Mouse (Mus musculus) liver, adult 2 months (tissue): ENCODE results near the gene Gatd1. TPM values are rescaled to one million over a fixed set of nuclear protein-coding genes. Genes with fewer than 3 reads are reported as not detected.
A peak's percentile ranks its signal among the peaks of the same experiment; 100 is the strongest.

Experiments
- DNase-seq: peaks from one replicate; pipeline ENCODE4 v3.0.0-alpha.2; 2011; ENCODE audit warnings: low read depth, low spot score; ENCODE audit errors: extremely low read depth
- H3K27ac ChIP-seq: fragments of 200-500 bp; replicated peaks from 2 replicates; pipeline ENCODE4 v1.5.1; 2012; ENCODE audit warnings: low read depth, mild to moderate bottlenecking, control low read depth, inconsistent platforms, low read length; ENCODE audit not compliant: insufficient read depth
- H3K27me3 ChIP-seq: fragments of 200-500 bp; 2 replicates; pipeline ENCODE4 v1.6.1; 2012; ENCODE audit warnings: mild to moderate bottlenecking, moderate library complexity, low read length, inconsistent platforms; ENCODE audit not compliant: control insufficient read depth, insufficient read depth
- H3K36me3 ChIP-seq: fragments of 200-500 bp; 2 replicates; pipeline ENCODE4 v1.6.1; 2012; ENCODE audit warnings: low read length, inconsistent platforms; ENCODE audit not compliant: control insufficient read depth, insufficient read depth
- H3K4me1 ChIP-seq: fragments of 200-500 bp; 2 replicates; pipeline ENCODE4 v1.6.1; 2011; ENCODE audit warnings: low read length; ENCODE audit not compliant: control insufficient read depth, insufficient read depth
- H3K4me3 ChIP-seq: fragments of 200-500 bp; 2 replicates; pipeline ENCODE4 v1.5.1; 2011; ENCODE audit warnings: low read depth, mild to moderate bottlenecking, control low read depth, low read length, moderate library complexity; ENCODE audit not compliant: insufficient read depth
- H3K79me2 ChIP-seq: fragments of 200-500 bp; 2 replicates; pipeline ENCODE4 v1.6.1; 2012; ENCODE audit warnings: inconsistent platforms, mild to moderate bottlenecking, low read length, moderate library complexity; ENCODE audit not compliant: control insufficient read depth, insufficient read depth
- H3K9ac ChIP-seq: fragments of 200-500 bp; 2 replicates; pipeline ENCODE4 v1.6.1; 2012; ENCODE audit warnings: low read depth, mild to moderate bottlenecking, control low read depth, inconsistent platforms, low read length
- CTCF ChIP-seq: fragments of 200-500 bp; IDR thresholded peaks from 2 replicates; pipeline ENCODE4 v1.5.1; 2011; ENCODE audit warnings: low read depth, low read length, control low read depth
- POLR2A ChIP-seq: fragments of 200-500 bp; IDR thresholded peaks from 2 replicates; pipeline ENCODE4 v1.6.1; 2011; ENCODE audit warnings: low read length, control low read depth; ENCODE audit not compliant: insufficient read depth; ENCODE audit errors: extremely low read depth
- WGBS: fragments of 180-500 bp; shearing (Covaris S2); methylation state at CpG from one replicate; pipeline ENCODE4 v1.1.7; 2018; 5-methylcytosine and 5-hydroxymethylcytosine counted together
- polyA plus RNA-seq: library from polyadenylated mRNA; depleted of rRNA; stranded (reverse); fragments of >200 nt; gene quantifications from 2 replicates; pipeline ENCODE4 v1.2.3, GENCODE M21; 2012
- total RNA-seq: library from RNA; depleted of rRNA; stranded (reverse); fragments of >200 nt; gene quantifications from 2 replicates; pipeline ENCODE4 v1.2.3, GENCODE M21; 2014

Gatd1 gene
- total and polyA plus RNA-seq, 2 experiments: 15.1 to 36.2 TPM

- H3K36me3 ChIP-seq: no peaks in the 10 kb centered on the region
- no peak overlapping the region for H3K27ac ChIP-seq
- peaks cover 24% of the 10 kb centered on the region for H3K4me1 ChIP-seq
- no peak overlapping the region for H3K9ac ChIP-seq
- no peaks in the 10 kb centered on the region; the same call in 1 of the 2 replicates for H3K79me2 ChIP-seq
- no peak for DNase-seq
- no peaks in the 10 kb centered on the region for H3K27me3 ChIP-seq
- TF ChIP-seq CTCF (no peak), POLR2A (no peak)
- 95% methylated on average over 10 of the region's 10 CpGs for WGBS
- H3K4me3 ChIP-seq: no peak overlapping the region
Observed at GRCm38 (mm10) chr7:141439140-141439679, 25.3 kb upstream of the Gatd1 start.

GRCm38 (mm10) chr7:141438201-141438968 lies 24.4 kb upstream of the Gatd1 start:
- Histone ChIP-seq H3K4me3 (no peak overlapping the region), H3K4me1 (peaks cover 20% of the 10 kb centered on the region), H3K36me3 (no peaks in the 10 kb centered on the region), H3K79me2 (no peaks in the 10 kb centered on the region; the same call in 1 of the 2 replicates), H3K27ac (no peak overlapping the region), H3K9ac (no peak overlapping the region), H3K27me3 (no peaks in the 10 kb centered on the region)
- TF ChIP-seq POLR2A (no peak), CTCF (no peak)
- DNase-seq: no peak
- 90% methylated on average over 12 of the region's 12 CpGs for WGBS

GRCm38 (mm10) chr7:141437178-141438120 lies 23.5 kb upstream of the Gatd1 start, which contains the start of gene Slc25a22:
Slc25a22 (minus strand) TSS chr7:141437892.
- H3K79me2 ChIP-seq: no peaks in the 10 kb centered on the region; the same call in 1 of the 2 replicates
- peaks cover 20% of the 10 kb centered on the region for H3K4me1 ChIP-seq
- H3K4me3 ChIP-seq: peak within 1 kb of the TSS; percentile 78
- no peaks in the 10 kb centered on the region for H3K36me3 ChIP-seq
- 5% methylated on average over 53 of the region's 53 CpGs for WGBS
- H3K27ac ChIP-seq: peak within 1 kb of the TSS; percentile 93
- TF ChIP-seq CTCF: peak; percentile 82
- TF ChIP-seq POLR2A: peak; percentile 69
- no peaks in the 10 kb centered on the region for H3K27me3 ChIP-seq
- peak within 1 kb of the TSS; percentile 92 for H3K9ac ChIP-seq
- DNase-seq: peak; percentile 87

GRCm38 (mm10) chr7:141436523-141436892 lies 22.6 kb upstream of the Gatd1 start:
- H3K4me1 ChIP-seq: peaks cover 29% of the 10 kb centered on the region

GRCm38 (mm10) chr7:141435856-141436522 lies 22.1 kb upstream of the Gatd1 start:
- H3K36me3 ChIP-seq: peaks cover 7% of the 10 kb centered on the region; the same call in 1 of the 2 replicates

More at GRCm38 (mm10) chr7:141436523-141436892, 22.6 kb upstream of the Gatd1 start:
- no peak for DNase-seq
- Histone ChIP-seq H3K27me3 (no peaks in the 10 kb centered on the region), H3K79me2 (no peaks in the 10 kb centered on the region; the same call in 1 of the 2 replicates), H3K36me3 (peaks cover 4% of the 10 kb centered on the region; the same call in 1 of the 2 replicates), H3K4me3 (peak overlapping the region; percentile 78), H3K9ac (peak overlapping the region; percentile 92), H3K27ac (peak overlapping the region; percentile 93)
- no peak for TF ChIP-seq POLR2A
- TF ChIP-seq CTCF: no peak
- 16% methylated on average over 2 of the region's 2 CpGs for WGBS

More at GRCm38 (mm10) chr7:141435856-141436522, 22.1 kb upstream of the Gatd1 start:
- peak; percentile 83 for DNase-seq
- Histone ChIP-seq H3K9ac (peak overlapping the region; percentile 92), H3K4me3 (peak overlapping the region; percentile 43), H3K4me1 (peaks cover 29% of the 10 kb centered on the region), H3K27me3 (no peaks in the 10 kb centered on the region), H3K79me2 (no peaks in the 10 kb centered on the region; the same call in 1 of the 2 replicates), H3K27ac (peak overlapping the region; percentile 93)
- TF ChIP-seq POLR2A (0 out of 2 replicates have a peak, but pooled peaks have one; percentile 26), CTCF (no peak)
- 26% methylated on average over 9 of the region's 9 CpGs for WGBS
